Mouse (Mus musculus) right cerebral cortex, postnatal 14 days (tissue): ENCODE measurements at regions not wholly inside any gene's neighbourhood (a gene's known extent, or its start where the extent isn't known, plus 50 kb on each side); places are given as distances from the start of the nearest gene placed in this dataset.

Experiments used
- DNase-seq: peaks from one replicate; pipeline ENCODE4 v3.0.0; 2022

DNA sequence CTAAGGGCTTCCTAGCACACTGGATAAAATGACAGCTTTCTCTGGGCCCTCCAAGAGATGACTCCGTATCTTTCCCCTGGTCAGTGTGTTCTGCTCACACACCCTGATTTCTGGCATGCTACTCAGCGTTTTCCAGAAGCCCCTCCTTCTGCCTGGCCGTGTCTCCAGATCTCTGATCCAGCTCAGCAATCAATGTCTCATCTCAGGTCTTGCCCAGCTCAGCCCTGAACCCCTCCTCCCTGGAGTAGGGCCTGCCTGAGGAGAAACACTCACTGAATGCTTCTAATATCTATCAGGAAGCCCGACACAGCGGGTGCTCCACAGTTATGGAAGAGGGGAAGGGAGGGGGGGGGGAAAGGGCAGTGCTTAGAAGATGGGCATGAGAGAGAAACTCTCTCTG is 101.9 kb upstream of the 1700021F07Rik start:
- DNase-seq, result no peak

DNA sequence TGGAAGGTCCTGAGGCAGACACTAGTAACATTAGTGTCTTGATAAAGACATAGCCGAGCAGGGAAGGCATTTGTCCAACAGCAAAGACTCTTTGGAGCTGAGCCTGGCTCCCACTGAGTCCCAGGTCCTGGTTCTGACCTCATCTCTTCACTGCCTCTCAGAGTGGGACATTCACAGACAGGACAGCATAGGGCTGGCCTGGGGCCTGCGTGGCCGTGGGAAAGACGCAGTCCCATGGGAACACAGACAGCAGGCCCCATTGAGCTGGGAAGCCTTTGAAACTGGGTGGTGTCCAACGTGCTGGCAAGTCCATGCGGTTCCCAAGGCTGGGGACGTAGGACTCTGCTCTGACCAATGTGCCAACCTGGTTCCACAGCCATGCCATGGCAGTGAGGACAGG is 97.5 kb upstream of the 1700021F07Rik start:
- no peak for DNase-seq

DNA sequence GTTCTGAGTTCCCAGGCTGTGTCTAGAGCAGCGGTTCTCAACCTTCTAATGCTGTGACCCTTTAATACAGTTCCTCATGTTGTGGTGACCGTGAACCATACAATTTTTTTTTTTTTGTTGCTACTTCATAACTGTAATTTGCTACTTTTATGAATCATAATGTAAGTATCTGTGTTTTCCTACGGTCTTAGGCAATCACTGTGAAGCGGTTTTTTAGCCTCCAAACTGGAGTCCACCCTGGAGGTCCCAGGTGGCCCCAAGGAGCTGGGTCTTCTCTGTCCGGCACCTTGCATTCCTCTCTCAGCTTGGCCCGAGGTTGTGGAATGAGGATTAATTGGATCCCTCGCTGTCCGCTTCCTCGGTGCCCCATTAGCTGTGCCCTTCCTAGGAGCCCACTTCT is 96.6 kb upstream of the 1700021F07Rik start:
- DNase-seq, result no peak

DNA sequence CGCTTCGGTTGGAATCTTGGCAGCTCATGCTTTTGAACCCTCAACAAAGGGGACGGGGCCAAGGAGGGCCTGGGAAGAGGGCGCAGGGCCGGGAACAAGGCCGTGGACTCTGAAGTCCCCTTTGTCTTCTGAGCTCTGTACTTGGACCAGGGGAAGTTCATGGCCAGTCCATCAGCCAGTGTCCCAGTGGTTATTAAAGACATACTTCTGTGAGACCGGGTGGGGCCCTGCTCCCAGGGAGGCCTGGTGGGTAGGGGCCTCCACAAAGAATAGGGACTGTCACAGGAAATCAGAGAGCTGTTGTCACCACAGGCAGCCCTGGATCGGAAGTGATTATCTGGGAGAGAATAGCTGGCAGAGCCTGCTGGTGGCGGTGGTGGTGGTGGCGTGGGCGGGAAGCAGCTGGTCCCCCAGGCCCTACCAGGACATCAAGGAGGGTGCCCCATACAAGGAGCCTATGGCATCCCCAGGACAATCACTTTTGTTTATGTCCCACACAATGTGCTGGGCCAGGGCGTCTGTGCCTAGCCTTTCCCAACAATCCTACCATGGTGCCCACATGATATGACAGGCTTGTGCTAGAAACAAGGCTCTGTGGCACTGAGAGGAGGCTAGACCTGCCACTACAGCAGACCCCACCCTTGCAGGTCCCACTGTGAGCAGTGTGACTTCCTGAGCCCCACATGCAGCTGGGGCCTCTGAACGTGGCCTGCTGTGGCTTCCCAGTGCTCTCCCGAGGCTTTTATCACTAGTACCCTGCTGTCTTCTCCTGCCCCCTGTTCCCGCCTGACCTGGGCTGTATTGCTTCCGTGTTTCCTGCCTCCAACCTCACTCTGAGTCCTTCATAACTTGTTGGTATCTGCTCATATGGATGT is 96.0 kb upstream of the 1700021F07Rik start:
- no peak for DNase-seq

DNA sequence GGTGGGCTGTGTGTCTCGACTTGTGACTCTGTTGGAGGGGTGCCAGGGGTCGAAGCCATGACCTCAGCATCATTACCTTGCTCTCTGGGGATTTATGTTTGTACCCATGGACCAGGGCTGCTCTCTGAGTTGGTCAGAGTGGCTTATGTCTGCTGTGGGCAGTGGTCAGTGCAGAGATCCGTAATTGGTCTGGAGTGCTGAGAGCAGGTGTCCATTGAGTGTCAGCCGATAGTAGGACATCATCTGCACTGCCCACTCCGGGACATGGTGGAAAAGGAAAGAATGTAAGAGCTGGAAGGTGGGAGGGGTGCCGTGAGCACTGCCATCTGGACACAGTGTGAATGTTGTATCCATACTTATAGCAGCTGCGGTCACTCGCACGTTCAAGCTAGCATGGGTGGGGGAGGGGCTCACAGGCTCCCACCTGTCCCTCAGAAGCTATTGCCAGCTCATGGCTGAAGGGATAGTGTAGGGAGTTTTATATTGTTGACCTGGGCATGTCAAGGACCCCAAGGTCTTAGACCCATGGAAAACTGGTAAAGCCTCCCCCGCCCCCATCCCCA is 94.4 kb upstream of the 1700021F07Rik start:
- DNase-seq, result peak; percentile 41

DNA sequence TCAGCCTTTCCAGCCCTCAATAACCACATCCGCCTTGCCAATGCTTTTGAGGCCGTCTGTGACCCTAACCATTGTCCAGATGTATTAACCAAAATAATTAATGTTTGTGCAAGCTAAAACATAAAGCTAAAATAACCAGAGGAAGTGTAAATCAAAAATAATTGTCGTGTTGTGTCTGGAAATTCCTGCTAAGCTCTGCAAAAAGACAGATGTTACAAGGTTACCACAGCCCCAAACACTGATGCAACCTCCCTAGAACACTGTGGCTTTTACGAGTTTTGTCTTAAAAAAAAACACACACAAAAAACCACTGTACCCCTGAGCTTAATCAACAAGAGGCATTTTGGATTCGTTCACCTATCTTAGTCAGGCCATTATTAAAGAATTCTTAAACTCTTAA is 90.5 kb upstream of the 1700021F07Rik start:
- DNase-seq, result no peak

DNA sequence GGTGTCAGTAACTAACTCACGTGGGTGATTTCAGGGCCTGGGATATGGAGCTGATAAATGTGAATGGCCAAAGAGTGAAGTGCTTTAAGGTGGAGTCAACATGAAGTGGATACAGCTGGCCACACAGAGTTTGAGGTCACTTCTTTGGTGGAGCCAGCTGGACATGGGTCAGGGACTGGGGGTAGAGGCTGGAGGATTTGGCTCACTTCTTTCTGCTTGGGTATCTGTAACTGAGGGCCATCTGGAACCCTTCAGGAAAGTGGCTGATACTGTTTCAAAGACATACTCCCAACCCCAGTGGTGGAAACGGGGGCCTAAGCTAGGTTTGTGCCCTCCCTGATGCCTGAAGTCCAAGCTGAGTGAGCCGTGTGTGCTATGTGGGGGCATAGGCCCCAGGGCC is 90.1 kb upstream of the 1700021F07Rik start:
- no peak for DNase-seq

DNA sequence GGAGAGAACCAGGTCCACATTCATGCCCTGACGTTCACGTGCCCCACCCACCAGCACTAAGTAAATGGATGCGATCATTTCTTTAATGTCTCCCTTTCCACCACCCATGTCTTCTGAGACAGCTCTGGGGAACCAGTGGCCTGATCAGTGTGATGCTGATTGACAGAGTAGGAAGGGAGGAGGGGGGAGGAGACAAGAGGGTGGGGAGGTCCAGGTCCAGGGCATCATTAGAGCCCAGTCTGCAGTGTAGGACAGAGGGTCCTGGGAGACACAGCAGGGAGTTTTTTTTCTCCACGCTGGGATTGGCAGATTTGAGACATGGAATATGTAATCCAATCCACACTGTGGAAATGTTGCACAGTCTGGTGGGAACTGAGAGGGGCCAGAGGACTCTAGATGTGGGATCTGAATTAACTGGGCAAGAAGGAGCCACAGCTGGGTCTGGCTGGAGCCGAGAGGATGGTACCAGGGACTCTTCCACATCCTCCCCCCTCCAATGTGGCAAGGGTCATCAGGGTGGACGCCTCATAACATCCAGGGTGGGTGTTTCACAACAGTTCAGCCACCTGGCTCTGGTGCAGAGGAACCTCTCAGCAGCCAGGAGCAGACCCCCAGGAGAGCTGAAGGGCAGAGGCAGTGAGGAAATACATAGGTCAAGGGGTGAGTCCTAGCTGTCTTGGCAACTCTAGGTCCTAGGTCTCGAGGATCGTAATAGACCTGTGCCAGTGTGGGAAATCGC is 89.3 kb upstream of the 1700021F07Rik start:
- no peak for DNase-seq

DNA sequence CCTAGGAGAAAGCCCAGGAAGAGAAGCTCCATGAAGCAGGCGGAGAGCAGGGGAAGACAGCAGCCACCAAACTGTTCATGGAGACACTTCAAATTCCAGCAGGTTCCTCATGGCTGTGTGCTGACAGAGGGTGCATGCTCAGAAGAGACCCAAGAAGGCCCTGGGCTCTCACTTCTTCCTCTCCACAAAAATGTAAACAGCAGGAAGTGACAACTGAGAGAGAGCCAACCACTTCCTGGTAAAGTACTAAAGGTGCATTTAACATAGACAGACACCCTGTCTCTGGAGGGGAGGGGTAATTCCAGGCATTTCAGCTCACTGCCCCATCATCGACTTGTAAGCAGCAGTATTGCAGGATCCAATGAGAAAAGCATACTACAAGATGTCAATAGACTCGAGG is 85.8 kb upstream of the 1700021F07Rik start:
- DNase-seq, result no peak

DNA sequence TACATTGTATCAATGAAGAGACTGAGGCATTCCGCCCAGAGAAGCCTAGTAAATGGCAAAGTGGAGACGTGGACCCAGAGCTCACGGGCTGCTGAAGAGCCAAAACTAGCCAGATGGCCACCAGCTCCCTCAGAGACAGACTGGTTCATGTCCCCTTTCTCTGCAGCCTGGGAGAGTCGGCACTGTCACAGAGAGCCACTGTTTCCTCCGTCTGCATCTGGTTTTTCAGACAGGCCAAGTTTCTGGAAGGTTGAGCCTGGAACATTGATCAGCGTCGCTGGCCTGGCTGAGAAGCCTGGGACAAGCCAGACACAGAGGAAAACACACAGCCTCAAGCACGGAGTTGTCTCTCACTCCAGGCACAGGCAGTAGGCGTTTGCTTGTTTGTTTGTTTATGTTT is 83.4 kb upstream of the 1700021F07Rik start:
- DNase-seq, result no peak

DNA sequence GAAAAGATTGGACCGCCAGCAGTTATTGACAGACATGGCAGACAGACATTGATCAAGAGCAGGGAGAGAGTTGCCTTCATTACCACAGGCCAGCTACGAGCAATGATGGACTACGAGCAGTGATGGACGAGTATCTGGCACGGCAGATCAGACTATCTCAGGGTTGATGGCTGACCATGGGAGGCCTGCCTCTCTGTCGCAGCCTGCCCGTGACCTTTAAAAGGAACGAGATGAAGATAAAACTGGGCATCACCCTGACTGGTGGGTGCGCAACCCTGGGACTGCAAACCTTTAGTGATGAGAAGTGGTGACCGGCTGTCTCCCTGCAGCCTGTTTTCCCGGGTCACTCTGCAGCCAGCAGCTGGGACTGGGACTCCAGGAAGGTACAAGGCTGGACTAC is 80.3 kb upstream of the 1700021F07Rik start:
- no peak for DNase-seq

DNA sequence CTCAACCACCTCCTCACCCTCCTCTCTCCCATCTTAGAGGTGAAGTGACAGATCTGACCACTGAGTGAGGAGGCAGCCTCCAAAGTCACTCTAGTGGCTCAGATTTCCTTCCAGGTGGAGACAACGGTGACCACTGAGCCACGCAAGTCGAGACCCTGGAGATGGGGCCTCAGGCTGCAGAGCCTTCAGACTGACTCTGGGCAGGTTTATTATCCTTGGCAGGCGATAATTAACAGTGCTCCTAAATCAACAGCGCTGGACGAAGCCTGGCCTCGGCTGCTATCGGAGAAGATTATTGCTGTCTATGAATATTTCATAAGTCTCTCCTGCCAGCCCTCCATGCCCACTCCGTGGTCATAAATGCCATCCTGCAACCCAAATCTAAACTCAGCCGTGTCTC is 79.1 kb upstream of the 1700021F07Rik start:
- no peak for DNase-seq

DNA sequence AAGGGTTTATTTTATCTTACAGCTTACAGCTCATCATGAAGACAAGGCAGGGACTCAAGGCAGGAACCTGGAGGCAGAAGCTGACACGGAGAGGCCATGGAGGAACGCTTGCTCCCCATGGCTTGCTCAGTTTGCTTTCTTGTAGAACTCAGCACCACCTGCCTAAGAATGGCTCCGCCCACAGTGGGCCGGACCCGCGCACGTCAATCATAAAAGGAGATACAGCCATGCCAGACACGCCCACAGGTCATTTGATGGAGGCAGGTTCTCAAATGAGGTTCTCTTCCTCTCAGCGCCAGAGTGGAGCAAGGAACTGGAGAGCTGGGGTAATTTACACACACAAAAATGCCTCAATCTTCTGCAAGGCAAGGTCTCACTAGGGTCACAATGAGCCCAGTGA is 78.0 kb upstream of the 1700021F07Rik start:
- no peak for DNase-seq

DNA sequence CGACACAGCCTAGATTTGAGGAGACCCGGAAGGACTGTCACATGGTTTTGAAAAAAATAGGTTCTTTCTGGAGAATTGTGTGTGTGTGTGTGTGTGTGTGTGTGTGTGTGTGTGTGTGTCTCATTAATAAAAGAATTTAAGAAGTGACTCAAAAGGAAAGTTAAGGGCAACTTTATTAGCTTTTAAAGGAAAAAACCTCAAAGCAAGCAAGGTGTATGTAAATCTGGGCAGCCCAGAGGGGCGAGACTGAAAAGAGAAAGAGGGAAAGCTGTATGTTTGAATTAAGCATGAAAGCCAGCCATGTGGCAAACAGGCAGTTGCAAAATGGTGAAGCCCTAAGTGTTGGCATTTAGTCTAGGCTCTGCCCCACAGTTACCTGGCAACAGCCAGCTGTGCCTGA is 77.3 kb upstream of the 1700021F07Rik start:
- DNase-seq, result no peak

DNA sequence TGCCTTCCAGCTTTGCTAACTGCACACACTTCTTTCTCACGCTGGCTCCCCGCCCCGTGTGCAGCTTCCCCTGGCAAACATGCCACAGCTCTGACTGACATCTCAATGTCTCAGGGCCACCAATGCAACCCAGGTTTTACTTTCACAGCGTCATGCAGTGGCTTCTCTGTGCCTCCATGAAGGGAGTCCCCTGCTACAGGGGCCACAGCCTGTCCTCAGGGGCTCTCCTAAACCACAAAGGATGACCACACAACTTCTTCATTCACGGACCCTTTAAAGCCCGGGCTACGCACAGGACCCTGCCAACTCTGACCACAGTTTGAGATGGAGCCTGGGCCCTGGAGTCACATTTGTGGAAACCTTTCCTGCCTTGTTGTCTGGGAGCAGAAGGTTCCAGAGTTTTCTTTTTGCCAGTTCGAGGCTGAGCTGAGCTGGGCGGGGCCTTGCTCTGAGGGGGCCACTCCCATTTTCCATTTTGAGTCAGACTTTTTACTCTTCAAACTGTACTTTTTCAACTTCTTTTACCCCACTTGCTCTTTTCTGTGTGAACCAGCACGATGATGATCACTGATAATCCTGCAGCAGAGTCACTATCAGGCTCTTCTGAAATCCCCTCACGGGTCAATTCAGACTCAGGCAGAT is 73.7 kb upstream of the 1700021F07Rik start:
- DNase-seq, result no peak

DNA sequence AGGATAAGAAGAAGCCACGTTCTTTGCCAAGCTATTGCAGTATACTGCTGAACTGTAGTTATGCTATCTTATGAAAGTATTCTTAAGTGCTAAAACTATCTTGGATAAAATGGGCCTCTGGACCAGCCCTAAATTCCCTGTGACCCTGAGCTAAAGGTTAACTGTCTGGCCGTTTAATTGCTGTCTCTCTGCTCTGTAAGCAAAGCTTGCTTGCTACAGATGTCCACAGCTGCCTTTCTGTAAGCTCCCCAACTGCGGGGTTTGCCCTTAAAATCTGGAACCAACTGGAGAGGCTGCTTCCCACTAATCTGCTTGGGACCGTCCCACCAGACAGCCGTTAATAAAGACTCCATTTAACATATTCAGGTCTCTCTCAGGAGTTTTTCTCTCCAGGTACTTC is 73.2 kb upstream of the 1700021F07Rik start:
- DNase-seq, result no peak

DNA sequence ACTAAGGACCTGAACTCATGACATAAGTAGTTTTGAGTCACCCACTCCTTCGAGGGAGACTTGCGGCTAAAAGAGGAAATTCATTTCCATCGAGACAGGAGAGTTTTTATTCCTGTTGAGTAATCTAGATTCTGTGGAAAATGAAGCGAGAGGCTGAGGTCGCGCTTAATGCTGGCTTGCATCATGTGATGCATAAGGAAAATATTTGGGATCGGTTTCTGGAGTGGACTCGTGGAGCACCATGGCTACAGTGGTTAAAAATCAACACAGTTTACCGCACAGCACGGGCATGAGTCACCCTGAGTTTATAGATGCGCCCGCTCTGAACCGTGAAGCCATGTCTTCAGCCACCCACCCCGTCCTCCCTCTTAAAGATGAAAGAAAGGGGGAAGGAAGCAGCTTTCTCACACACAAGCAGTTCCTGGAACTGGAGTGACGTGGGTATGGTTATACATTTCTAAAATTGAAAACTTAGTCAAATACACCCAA is 70.3 kb upstream of the 1700021F07Rik start:
- no peak for DNase-seq

DNA sequence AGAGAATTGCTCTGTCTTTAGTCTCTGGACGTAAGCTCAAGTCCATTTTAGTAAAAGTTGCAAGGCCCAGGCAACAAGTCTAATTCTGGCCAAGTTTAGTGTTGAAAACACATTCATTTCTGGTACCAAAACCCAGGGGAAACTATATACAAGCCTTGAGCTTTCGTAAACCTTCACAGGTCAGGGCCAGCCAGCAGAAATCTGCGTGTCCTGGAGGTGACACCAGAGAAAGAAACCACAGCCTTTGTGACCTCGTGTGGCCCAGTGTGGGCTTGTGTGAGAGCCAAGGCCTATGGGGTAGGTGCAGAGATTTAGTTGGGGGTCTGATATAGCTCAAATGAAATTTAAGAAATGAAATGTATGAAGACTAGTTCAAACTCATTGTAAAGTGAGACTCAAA is 69.6 kb upstream of the 1700021F07Rik start:
- no peak for DNase-seq

DNA sequence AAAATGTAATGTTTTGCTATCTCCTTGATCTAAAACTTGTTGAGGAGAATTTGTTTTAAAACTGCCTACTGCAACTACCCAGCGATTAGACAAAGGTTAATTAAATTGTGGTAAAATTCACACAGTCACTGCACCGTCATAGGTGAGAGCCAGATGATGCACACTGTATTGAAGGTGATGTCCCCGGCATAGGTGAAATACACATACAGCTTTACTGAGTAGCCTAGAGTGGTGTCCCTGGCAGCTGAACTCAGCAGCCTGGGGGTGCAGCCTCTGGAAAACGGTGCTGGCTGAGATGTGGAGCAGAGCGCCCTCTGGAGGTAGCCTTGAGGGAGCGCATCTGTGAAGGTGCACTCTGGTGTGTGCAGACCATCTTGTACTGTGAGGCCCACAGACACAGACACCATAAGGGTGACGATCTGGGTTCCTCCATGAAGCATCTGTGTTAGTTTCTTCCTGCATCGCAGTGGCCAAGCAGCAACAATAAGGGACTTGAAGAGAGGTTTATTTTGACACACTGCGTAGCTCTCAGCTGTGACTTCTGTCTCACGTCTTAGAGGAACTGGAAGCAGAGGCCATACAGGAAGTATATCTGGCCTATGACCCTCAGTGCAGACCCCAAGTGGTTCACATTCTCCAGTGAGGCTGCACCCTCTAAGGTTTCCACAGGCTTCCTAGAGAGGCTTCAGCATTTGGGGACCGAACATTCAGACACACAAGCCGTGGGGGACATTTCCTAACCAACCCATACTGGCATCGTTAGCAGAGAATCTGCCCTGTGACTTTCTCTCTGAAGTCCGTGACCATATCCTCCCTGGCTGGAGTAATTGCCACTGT is 68.6 kb upstream of the 1700021F07Rik start:
- peak; percentile 35 for DNase-seq

DNA sequence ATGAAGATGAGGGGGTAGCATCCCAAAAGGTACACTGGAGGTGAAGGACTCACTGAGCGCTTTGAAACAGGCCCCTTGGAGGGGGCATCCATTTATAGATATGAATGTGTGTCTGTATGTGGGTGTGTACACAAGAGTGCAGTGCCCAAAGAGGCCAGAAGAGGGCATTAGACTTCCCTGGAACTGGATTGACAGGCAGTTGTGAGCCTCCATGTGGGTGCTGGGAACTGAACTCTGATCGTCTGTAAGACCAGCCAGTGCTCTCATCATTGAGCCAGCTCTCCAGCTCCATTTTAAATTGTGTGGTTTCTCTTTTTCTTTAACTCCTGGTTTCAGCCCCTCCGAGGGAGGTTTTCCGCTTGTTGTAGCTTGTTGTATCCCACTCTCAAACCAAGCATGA is 67.6 kb upstream of the 1700021F07Rik start:
- DNase-seq, result no peak

DNA sequence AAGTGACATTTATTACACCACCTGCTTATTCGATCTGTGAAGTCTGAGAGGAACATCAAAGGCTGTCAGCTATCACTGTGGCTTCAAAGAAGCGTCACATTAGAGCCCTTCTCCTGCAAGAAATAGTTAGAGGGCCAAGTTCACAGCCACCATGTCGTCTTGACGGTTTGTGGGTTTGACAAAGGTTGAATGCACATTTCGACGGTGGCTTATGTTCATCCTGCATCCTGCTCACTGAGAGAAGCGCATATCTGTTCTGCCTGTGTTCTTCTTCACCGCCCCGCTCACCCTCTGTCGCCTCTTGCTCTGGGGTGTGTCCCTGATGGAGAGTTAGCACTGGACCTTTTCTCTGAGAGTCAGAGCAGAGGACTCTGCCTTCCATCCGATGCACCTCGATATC is 67.2 kb upstream of the 1700021F07Rik start:
- no peak for DNase-seq

DNA sequence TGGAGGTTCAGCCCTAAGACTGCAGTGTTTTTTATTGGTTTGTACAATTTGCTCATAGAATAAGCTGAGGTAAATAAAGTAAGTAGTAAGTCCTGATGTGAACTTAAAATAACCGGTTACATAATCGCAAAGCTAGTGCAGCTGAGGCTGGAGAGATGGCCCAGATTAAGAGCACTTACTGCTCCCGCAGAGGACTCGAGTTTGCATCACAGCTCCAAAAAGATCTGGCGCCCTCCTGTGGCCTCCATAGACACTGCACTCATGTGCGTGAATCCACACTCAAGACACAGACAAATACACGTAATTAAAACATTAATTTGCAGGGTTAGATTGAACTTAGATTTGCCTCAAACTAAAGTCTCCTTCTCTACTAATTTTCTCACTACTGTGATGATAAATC is 66.3 kb upstream of the 1700021F07Rik start:
- no peak for DNase-seq
